Mouse (Mus musculus) layer of hippocampus, postnatal 25 days (tissue): ENCODE data around the gene Nek5. TPM values are rescaled to one million over a fixed set of nuclear protein-coding genes. Genes with fewer than 3 reads are reported as not detected.
A peak's percentile ranks its signal among the peaks of the same experiment; 100 is the strongest.
"Not testable (repeated sequence)": the region's sequence is repeated elsewhere in the genome, so short reads cannot be mapped to it uniquely, and the experiment has no call there.

Experiments
- DNase-seq, 2 experiments: peaks; one replicate each; pipeline ENCODE4 v3.0.0; 2022; ENCODE audit warnings: mixed read lengths in 2 of 2, low spot score in 1 of 2; ENCODE audit errors: extremely low spot score in 1 of 2
- total RNA-seq, 2 experiments: library from RNA; stranded (reverse); gene quantifications; 2 replicates each; pipeline ENCODE4 v1.2.3; 2021

Nek5 gene
- under 1 TPM; 0.34 to 0.47 TPM for total RNA-seq

DNA sequence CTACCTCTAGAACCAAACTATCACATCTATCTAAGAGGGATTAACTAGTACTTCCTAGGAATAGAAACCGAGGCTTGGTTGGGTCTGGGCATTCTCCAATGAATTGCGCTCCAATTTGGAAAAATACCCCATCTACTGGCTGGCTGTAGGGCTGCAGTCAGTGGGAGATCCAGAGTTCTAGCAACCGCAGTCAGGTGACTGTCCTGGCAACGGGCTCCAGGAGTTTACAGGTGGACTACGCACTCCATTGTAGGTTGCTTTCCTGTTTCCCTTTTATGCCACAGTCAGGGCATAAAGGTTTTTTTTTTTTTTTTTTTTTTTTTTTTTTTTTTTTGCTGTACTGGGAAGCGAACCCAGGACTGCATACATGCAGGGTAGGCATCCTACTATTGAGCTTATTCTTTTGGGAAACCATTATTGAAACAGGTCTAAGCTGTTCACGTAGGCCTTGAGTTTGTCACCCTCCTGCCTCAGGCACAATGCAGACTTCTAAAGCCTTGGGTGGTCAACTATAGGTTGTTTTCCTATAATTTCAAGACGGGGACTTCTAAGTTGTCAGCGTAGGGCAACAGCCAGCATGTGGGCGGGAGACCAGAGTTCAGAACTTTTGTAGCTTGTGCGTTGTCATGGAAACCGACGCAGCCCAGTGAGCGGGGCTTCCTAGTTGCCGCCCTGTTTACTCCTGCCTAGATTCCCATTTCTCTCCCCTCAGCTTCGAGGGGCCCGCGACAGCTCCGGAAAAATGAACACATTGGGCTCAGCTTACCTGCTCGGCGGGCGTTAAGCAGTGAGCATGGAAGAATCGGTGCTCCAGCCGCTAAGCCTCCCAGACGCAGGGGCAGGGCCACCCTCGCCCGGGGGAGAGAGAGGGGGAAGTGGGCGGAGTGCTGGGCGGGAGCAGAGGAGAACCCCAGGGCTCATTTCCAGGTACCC, at the start of gene Nek5:
Nek5 (minus strand) TSS at position 834 of the 933 bp plus-strand sequence.
- no peak for DNase-seq

DNA sequence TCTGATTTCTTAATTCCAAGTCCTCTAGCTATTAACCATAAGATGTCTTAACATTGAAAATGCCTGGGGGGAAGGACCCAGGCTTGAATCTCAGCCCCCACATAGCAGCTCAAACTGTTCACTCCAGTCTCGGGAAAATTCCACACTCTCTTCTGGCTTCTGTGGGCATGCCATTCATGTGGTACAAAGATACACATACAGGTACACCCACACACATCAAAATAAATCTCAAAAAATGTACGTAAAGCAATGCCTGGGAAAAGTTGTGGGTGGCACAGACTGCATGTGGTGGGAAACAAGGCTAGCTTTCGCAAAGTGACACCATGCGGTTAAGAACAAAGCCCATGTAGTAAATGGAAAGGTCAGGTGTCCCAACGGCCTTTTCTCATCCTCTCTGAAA, 44.3 kb upstream of the Nek5 start:
- no peak for DNase-seq

DNA sequence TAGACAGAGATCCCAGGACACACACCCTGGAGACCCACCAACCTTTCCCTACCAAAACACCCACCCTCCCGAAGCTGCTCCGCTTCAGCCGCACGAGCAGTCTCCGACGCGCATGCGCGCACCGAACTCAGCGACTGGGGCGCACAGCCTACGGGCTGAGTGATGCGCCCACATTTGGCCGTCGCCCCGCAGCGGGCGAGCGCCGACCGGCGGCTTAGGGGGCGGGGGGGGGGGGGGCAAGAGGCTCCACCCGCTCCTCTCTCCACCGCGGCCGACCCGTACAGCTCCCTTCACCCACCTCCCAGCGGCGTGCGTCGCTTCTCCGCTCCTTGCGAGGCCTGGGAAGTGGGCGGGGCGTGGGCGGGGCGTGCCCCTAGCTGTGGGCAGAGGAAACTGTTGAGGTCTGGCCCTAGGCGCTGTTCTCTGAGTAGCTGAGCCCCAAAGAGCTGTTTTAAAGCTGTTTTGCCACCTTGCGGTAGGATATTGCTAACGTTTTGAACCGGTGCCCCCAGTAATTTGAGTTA, 41.3 kb upstream of the Nek5 start, which contains the start of gene Nek3:
Nek3 (minus strand) TSS at position 356 of the 524 bp plus-strand sequence.
- peak; percentile 63 to 80 for DNase-seq

DNA sequence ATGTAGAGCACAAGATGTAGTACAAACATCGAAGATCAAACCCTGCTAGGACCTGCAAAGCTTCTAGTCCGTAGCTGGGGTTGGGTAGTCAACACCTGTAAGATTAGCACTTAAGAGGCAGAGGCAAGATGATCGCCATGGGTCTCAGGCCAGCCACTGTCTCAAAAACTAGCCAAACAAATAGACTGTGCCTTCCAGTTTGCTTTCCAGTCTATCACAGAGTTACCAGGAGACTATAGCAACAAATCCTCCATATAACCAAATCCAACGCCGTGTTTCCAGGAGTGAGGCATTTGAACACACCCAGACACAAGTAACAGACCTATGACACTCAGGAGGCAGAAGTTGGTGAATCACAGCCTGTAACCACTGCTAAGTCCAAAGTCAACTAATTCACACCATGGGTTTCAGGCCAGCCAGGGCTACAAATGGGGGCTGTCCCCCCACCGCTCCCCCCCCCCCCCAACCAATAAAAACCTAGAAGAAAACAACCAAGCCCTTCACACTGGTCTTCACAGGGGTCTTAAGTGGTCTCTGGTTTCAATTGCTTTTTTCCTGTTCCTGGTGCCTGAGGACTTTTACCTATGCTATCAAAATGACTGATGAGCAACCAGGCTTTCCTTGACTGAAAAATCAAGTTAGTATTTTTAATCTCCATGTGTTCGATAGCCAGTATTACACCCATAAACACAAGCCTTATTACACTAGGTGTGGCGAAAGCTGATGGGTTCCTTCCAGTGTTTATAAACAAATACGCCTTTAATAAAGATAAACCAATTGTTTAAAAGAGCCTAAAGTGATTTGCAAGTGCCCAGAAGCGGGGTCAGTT, 40.6 kb upstream of the Nek5 start:
- DNase-seq = no peak

DNA sequence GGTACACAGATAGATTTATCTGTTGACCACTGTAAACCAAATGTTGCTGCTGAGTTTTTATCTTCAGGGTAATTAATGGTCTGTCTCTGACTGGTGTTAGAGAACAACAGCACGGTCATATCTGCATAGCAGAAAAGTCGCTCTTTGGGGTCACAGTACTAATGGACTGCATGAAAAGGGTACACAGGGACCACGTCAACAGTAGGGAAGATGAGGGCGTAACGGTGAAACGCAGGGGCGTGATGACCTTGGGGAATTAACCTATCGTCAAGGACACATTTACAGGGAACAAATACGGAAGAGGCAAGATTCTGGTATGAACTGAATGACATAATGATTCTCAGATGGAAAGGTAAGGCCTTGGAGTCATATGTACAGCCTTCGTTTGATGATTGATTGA, 39.6 kb upstream of the Nek5 start:
- DNase-seq = no peak

DNA sequence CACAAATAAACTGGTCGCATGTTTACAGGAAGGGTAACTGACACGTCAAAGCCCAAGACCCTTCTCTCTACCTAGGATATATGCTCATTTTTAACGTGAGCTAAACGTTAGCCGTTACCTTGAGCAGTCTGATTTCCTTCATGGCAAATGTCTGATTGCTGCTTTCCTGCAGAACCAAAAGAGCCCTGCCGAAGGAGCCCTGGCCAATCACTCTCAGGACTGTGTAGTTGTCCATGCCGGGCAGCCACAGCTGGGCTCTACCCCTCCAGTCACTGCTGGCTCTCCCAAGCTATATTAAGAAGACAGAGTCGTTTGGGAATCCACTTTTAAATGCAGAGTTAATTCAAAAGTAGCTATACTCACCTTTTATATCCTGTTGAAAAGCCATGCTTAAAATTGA, 37.4 kb upstream of the Nek5 start:
- DNase-seq = no peak

DNA sequence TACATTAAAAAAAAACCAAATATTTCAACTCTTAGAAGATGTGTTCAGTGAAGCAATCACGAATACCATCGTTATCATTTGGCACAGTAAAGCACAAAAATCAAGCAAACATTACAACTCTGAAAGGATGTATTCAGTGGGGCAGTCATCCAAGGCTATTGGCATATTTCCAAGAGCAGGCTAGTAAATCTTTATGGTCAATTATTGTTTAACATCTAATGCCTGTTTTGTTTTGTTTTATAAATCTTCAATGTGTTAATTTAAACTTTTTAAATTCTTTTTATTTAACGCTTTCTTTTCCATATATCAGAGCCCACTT, 25.5 kb upstream of the Nek5 start:
- no peak for DNase-seq

DNA sequence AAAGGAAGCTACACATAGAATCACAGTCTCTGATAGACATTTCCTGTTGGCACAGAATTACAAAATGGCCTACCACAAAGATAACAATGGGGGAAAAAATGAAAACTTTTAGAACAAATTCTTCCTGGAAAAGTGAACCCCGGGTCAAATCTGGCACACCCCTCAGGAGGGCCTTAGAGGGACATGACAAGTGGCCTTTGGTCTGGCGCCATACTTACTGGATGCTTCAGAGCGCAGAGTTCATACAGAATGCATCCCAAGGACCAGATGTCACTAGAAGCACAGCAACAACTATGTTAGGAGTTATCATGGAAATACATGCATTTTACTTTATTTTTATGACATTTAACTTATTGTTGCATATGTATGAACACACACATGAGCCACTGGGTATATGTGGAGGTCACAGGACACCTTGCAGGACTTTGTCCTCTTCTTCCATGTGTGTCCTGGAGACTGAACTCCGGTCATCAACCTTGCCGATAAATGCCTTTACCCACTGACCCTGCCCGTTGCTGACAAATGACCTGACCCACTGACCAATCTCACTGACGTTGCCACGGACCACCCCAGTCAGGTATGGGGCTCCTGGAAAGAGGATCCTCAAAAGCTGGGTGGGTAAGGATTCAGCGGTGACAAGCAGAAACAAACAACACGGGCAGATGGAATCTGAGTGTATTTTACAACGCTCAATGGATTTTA, 24.9 kb upstream of the Nek5 start:
- DNase-seq = no peak

DNA sequence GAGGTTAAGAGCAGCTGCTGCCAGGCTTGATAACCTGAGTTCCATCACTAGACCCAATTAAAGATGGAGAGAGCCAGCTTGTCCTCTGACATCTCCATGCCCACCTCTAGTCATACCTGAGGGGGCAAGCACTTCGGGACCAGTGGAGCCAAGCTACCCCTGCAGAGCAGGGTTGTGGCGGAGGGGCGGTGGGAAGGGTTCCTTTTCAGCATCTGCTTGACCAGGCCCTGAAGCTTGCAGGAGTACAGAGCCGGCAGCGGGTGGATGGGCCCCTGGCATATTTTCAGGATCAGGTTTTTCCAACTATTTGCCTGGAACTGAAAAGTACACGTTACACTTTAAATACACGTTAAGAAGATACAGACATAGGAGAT, 23.5 kb upstream of the Nek5 start:
- DNase-seq = no peak

DNA sequence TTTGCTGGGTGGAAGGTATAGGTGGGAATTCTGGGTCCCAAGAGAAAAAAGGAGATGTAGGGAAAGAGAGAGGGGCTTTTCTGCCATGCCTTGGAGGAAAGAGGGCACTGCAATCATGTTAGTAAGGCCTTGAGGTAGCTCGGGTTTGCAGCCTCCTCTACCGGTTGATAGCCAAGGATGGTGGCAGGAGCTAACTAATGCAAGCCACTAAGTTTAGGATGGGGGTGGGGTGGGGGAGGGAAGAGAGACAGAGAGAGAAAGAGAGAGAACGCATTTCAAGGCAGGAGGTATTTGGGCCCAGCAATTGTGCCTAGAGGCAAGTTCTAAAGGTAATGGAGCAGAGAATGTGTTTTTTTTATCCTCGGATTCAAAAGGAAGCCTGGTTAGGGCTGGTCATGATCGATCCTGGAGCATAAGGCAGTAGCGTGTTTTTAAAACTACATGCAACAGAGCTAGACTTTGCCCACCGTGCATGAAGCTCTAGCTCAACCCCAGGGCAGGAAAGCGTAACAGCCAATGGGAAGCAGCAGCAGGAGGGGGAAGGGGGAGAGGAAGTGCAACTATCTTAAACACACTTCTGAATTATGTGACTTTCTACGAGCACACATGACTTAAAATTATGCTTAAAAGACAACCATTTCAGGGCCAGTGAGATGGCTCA, 23.0 kb upstream of the Nek5 start:
- DNase-seq = no peak

DNA sequence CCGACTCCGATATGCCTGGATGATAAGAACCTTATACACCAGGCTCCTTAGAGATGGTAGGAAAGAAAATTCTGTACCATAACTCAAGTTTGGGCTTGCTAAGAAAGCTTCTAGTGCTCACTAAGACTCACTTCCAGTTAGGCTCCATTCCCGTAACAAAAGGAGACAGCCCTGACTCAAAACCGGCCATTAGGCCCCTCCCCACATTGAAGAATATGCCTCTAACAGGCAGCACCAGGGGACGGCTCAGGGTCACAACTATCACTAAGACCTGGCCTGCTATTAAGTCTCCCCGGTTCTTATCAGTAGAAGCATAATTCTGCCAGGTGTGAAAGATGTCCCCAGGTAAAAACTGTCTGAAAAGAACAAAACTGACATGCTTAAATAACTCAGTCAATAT, 21.0 kb upstream of the Nek5 start:
- no peak for DNase-seq

DNA sequence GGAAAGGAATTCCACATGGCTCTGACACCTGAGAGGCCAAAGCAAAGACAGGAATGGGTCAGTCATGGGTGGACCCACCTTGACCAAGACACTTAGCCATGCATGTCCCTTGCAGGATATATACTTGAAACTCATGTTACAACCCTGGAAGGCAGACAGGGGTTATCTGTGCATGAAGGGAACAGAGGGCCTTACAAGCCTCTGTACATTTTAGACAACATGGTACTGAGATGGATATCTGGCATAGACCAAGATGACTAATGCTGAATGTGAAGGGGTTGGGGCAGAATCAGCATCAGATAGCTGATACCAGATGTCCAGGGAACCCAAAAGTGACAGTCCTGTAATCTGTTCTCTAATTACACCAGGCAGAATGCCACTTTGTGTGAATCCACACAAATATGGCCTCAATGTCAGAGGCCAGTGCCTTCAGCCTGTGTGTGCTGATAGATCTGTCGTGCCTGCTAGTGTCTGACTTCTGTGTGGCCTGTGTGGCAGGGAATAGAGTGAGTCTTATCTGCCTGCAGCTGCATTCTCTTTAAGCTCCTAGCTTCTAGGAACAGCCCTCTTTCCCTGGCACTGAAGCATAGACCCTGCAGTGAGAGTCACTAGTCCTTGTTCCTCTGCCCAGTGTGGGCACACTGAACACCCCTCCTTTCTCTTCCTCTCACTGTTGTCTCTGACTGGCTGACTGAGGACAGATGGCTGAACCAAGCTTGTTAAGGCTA, 19.1 kb upstream of the Nek5 start:
- no peak for DNase-seq

DNA sequence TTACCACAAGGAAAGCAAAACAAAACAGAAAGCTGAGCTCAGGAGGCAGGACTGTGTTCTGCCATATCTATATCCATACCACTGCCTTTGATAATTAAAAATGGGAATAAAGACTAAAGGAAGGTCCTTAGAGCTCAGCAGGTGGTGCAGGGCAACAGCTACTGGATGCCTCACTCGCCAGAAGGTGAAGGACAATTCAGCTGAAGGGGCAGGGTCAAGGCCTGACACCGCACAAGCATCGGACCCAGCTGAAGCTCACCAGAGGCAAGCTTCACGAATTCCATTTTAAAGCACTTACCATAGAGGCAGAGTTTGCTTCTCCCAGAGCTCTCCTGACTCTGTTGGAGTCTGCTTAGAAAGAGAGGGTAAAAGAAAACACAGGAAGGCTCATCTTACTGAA, 17.7 kb upstream of the Nek5 start:
- DNase-seq = no peak

DNA sequence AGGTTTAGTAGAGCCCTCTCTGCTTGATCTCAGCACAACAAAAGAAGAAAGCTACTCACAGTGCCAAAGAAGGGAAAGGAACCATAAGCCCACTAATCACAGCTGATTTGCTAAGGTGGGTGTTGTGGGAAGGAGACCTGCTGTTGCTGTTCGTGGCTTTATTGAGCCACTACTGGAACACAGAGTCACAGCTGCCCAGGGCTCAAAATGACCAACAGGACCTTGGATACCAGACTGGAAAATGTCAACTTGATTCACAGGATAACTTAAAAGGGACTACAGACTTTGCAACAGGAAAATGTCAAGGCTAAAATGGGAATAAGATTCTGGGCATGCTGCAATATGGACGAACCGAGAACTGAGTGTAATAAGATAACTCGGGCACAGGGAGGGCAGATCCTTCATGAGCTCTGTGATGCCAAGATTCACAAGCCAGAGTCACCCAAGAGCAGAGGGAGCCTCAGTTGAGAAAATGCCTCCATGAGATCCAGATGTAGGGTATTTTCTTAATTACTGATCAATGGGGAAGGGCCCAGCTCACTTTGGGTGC, 17.1 kb upstream of the Nek5 start:
- no peak for DNase-seq

DNA sequence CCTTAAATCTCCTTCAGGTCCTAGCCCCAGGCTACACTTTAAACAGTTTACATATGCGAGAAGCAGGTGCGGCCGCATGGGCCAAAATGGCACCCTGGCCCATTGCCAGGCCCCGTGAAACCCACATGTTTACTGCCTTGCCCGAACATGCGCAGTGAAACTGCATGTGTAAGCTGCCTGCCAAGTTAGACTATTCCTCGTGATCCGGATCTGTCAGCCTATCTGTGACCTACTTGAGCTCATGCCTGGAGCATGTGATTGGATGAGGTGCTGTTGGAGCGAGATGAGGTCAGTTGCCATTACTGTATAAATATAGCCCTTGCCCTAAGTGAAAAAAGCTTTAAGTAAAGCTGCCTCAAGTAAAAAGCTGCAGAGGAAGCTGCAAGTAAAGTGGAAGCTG, 11.6 kb upstream of the Nek5 start:
- not testable (repeated sequence) for DNase-seq

DNA sequence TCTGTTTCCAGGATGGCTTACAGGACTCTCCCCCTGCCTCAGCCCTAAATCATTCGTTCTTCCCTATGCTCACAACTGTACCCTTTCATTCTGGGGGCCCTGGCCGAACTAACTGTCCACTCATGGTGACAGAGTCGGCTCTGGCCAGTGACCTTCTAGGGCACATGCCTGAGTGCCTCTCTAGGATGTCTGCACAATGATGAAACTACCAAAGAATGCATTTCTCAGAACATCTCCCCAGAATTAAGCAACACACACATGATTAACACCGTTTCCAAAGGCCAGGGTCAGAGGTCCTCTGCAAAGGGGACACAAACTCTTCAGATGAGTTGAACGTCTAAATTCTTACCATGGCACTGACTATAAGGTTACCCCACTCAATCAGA, 9.9 kb upstream of the Nek5 start:
- DNase-seq = no peak

DNA sequence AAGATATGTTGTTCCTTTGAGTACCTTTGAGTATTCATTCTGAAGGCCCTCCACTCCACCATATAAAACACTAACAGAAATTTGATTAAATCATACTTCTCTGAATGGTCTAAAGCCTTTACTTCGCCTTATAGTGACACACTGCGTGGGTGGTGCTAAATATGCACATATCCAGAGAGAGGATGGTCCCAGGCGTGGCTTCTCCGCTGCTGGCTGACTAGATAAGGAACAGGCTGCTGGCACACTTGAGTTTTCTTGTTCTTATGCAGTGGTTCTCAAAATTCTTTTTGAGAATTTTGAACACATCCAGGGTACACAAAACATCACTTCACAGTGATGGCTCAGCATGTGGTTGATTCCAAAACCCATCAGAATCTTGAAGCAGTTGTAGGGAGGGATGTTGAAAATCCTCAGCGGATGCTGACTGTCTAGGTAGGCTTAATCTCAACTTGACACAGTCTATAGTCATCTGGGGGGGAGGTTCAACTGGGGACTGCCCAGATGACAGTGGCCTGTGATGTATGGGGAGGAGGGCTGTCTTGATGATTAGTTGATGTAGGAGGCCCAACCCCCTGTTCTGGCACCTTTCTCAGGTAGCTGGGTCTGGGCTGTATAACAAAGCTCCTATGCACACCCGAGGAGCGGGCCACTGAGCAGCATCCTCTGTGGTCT, 9.4 kb upstream of the Nek5 start:
- no peak for DNase-seq

DNA sequence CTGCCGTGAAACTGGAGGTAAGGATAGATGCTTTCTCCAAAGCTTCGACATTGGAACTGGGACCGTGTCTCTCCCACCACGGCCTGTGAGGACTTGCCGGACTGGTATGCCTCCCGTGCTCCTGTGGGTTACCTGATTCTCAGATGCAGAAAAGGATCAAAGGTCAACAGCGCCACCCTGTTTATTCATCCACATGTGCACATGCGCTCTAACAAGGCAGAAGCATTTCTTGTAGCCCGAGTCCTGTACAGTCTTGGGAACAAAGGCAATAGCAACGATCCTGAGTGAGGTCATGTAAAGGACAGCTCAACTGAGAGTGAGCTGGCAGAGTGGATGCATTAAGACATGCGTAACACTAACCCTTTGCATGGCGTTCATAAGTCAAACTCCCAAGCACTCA, 7.2 kb upstream of the Nek5 start:
- no peak for DNase-seq

DNA sequence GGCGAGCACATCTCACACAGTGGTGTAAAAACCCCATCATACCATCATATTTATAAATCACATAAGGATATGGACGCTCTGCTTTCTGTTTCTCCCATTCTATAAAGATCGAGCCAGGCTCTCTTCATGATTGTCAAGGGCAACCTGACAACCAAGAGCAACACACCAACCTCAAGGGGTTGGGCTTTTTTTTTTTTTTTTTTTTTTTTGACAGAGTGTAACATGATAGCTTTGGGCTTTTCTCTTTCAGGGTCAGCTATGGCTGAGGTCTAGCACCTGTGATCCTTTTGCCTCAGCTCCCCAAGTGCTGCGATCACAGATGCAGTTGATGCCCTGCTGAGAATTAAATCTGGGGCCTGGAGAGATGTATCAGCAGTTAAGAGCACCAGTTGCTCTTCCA, 17.8 kb downstream of the Nek5 start:
- DNase-seq = no peak
